Mouse (Mus musculus) ES-Bruce4 (cell line): ENCODE data around the gene Lgals2. TPM values are rescaled to one million over a fixed set of nuclear protein-coding genes. Genes with fewer than 3 reads are reported as not detected.

ENCODE experiments used
- H3K27ac ChIP-seq: 2 replicates; pipeline ENCODE4 v1.5.1; 2012; ENCODE audit warnings: low read length, inconsistent platforms; ENCODE audit not compliant: insufficient read depth
- H3K27me3 ChIP-seq: 2 replicates; pipeline ENCODE4 v1.6.1; 2012; ENCODE audit warnings: mild to moderate bottlenecking, low read length, inconsistent platforms; ENCODE audit not compliant: control insufficient read depth, poor library complexity, insufficient read depth, severe bottlenecking
- H3K36me3 ChIP-seq: 2 replicates; pipeline ENCODE4 v1.6.1; 2012; ENCODE audit warnings: inconsistent platforms, mild to moderate bottlenecking, low read length, moderate library complexity; ENCODE audit not compliant: control insufficient read depth, poor library complexity, insufficient read depth, severe bottlenecking
- H3K4me1 ChIP-seq: one replicate; pipeline ENCODE4 v1.8.1; 2011; ENCODE audit warnings: low read length; ENCODE audit not compliant: control insufficient read depth, insufficient read depth
- H3K4me3 ChIP-seq: 2 replicates; pipeline ENCODE4 v1.5.1; 2011; ENCODE audit warnings: low read depth, mild to moderate bottlenecking, low read length
- H3K9ac ChIP-seq: 2 replicates; pipeline ENCODE4 v1.6.1; 2012; ENCODE audit warnings: low read depth, mild to moderate bottlenecking, inconsistent platforms; ENCODE audit not compliant: poor library complexity, severe bottlenecking
- H3K9me3 ChIP-seq: replicated peaks from 2 replicates; pipeline ENCODE4 v1.6.1; 2012; ENCODE audit warnings: mild to moderate bottlenecking, low read length, inconsistent platforms; ENCODE audit not compliant: control insufficient read depth, poor library complexity, insufficient read depth, severe bottlenecking
- CTCF ChIP-seq: IDR thresholded peaks from one replicate; pipeline ENCODE4 v1.8.1; 2011; ENCODE audit warnings: low read depth, low read length
- EP300 ChIP-seq: IDR thresholded peaks from 2 replicates; pipeline ENCODE4 v1.6.1; 2011; ENCODE audit warnings: low read depth, low read length; ENCODE audit not compliant: insufficient read depth
- POLR2A ChIP-seq: IDR thresholded peaks from one replicate; pipeline ENCODE4 v1.8.1; 2011; ENCODE audit warnings: low read length; ENCODE audit not compliant: insufficient read depth
- polyA plus RNA-seq: library from polyadenylated mRNA; stranded (reverse); fragments of >200 nt; gene quantifications from 2 replicates; pipeline ENCODE4 v1.2.4, GENCODE M21; 2011; ENCODE audit warnings: low read depth; ENCODE audit not compliant: missing spikeins, insufficient read depth, insufficient read length

The Lgals2 gene
- polyA plus RNA-seq, 1 experiment, result 2.4 TPM

- 0 out of 2 replicates have a peak, but pooled peaks cover 5% of the 10 kb centered on the region for H3K27me3 ChIP-seq
- H3K9ac ChIP-seq, result no peak overlapping the region
- TF ChIP-seq POLR2A (no peak), EP300 (no peak), CTCF (no peak)
- no peak overlapping the region for H3K27ac ChIP-seq
- no peaks in the 10 kb centered on the region for H3K9me3 ChIP-seq
- H3K4me1 ChIP-seq, result peaks cover 6% of the 10 kb centered on the region
- no peaks in the 10 kb centered on the region for H3K36me3 ChIP-seq
- no peak overlapping the region for H3K4me3 ChIP-seq
Observed at GRCm38 (mm10) chr15:78840751-78841150, 14.6 kb downstream of the Lgals2 start.

- H3K36me3 ChIP-seq, result no peaks in the 10 kb centered on the region
- 0 out of 2 replicates have a peak, but pooled peaks cover 5% of the 10 kb centered on the region for H3K27me3 ChIP-seq
- no peak overlapping the region for H3K27ac ChIP-seq
- no peak overlapping the region for H3K4me3 ChIP-seq
- no peak for TF ChIP-seq CTCF
- no peak for TF ChIP-seq POLR2A
- no peak for TF ChIP-seq EP300
- H3K9me3 ChIP-seq, result no peaks in the 10 kb centered on the region
- H3K9ac ChIP-seq, result no peak overlapping the region
- peaks cover 9% of the 10 kb centered on the region for H3K4me1 ChIP-seq
Observed at GRCm38 (mm10) chr15:78840241-78840640, 15.1 kb downstream of the Lgals2 start.

- no peaks in the 10 kb centered on the region for H3K9me3 ChIP-seq
- no peak overlapping the region for H3K4me3 ChIP-seq
- no peak overlapping the region for H3K9ac ChIP-seq
- H3K4me1 ChIP-seq, result peaks cover 10% of the 10 kb centered on the region
- 0 out of 2 replicates have a peak, but pooled peaks have one; percentile 6 for TF ChIP-seq EP300
- no peak for TF ChIP-seq POLR2A
- TF ChIP-seq CTCF, result no peak
- H3K27ac ChIP-seq, result no peak overlapping the region
- H3K27me3 ChIP-seq, result 0 out of 2 replicates have a peak, but pooled peaks cover 5% of the 10 kb centered on the region
- no peaks in the 10 kb centered on the region for H3K36me3 ChIP-seq
Observed at GRCm38 (mm10) chr15:78839744-78840143, 15.6 kb downstream of the Lgals2 start.

GRCm38 (mm10) chr15:78836086-78836621, 19.2 kb downstream of the Lgals2 start:
- H3K36me3 ChIP-seq, result no peaks in the 10 kb centered on the region
- H3K27ac ChIP-seq, result no peak overlapping the region
- H3K9ac ChIP-seq, result no peak overlapping the region
- H3K4me1 ChIP-seq, result peaks cover 10% of the 10 kb centered on the region
- H3K27me3 ChIP-seq, result no peaks in the 10 kb centered on the region
- H3K9me3 ChIP-seq, result no peaks in the 10 kb centered on the region
- H3K4me3 ChIP-seq, result no peak overlapping the region
- no peak for TF ChIP-seq CTCF
- no peak for TF ChIP-seq POLR2A
- no peak for TF ChIP-seq EP300

GRCm38 (mm10) chr15:78835200-78836085, 19.9 kb downstream of the Lgals2 start:
- H3K27me3 ChIP-seq, result no peaks in the 10 kb centered on the region
- no peaks in the 10 kb centered on the region for H3K36me3 ChIP-seq
- H3K4me1 ChIP-seq, result peaks cover 10% of the 10 kb centered on the region
- H3K27ac ChIP-seq, result no peak overlapping the region
- no peaks in the 10 kb centered on the region for H3K9me3 ChIP-seq
- H3K4me3 ChIP-seq, result no peak overlapping the region
- TF ChIP-seq CTCF (no peak), EP300 (no peak), POLR2A (no peak)
- H3K9ac ChIP-seq, result no peak overlapping the region

- H3K4me1 ChIP-seq, result peaks cover 10% of the 10 kb centered on the region
- TF ChIP-seq POLR2A (no peak), EP300 (no peak), CTCF (no peak)
- H3K9me3 ChIP-seq, result no peaks in the 10 kb centered on the region
- no peaks in the 10 kb centered on the region for H3K27me3 ChIP-seq
- H3K36me3 ChIP-seq, result no peaks in the 10 kb centered on the region
- no peak overlapping the region for H3K4me3 ChIP-seq
- H3K27ac ChIP-seq, result no peak overlapping the region
- no peak overlapping the region for H3K9ac ChIP-seq
Observed at GRCm38 (mm10) chr15:78834233-78835005, 20.9 kb downstream of the Lgals2 start.
